Mouse (Mus musculus) MEL (cell line): ENCODE data around the gene Cdkal1. TPM values are rescaled to one million over a fixed set of nuclear protein-coding genes. Genes with fewer than 3 reads are reported as not detected.

Experiments used
- DNase-seq: peaks from one replicate; pipeline ENCODE4 v3.0.0; 2011; ENCODE audit warnings: low read depth, low spot score
- H3K27ac ChIP-seq: 2 replicates; pipeline ENCODE4 v1.5.1; 2012; ENCODE audit warnings: low read depth, mild to moderate bottlenecking, control low read depth, low read length, moderate library complexity; ENCODE audit not compliant: control insufficient read depth
- H3K27me3 ChIP-seq, 2 experiments: fragments of 150-350 bp in 1 of 2; sonication (generic) in 1 of 2; 2 replicates each; pipeline ENCODE4 v1.6.1; 2012; ENCODE audit warnings: low read length in 2 of 2, mild to moderate bottlenecking in 2 of 2, improper control_type of control experiment in 1 of 2, moderate library complexity in 1 of 2; ENCODE audit not compliant: insufficient read depth in 2 of 2, control insufficient read depth in 1 of 2
- H3K36me3 ChIP-seq, 2 experiments: 2 replicates each; pipeline ENCODE4 v1.6.1; 2012 to 2014; ENCODE audit warnings: low read length in 2 of 2, improper control_type of control experiment in 1 of 2, inconsistent platforms in 1 of 2, mild to moderate bottlenecking in 1 of 2; ENCODE audit not compliant: insufficient read depth in 2 of 2, control insufficient read depth in 1 of 2
- H3K4me1 ChIP-seq, 2 experiments: fragments of 150-350 bp in 1 of 2; sonication (generic) in 1 of 2; 2 replicates each; pipeline ENCODE4 v1.6.1; 2012; ENCODE audit warnings: low read length in 2 of 2, improper control_type of control experiment in 1 of 2, mild to moderate bottlenecking in 1 of 2; ENCODE audit not compliant: insufficient read depth in 2 of 2, control insufficient read depth in 1 of 2
- H3K4me3 ChIP-seq, 2 experiments: fragments of 150-350 bp in 1 of 2; sonication (generic) in 1 of 2; 2 replicates each; pipeline ENCODE4 v1.5.1; 2012; ENCODE audit warnings: low read depth in 2 of 2, low read length in 2 of 2, mild to moderate bottlenecking in 2 of 2, moderate library complexity in 2 of 2, control low read depth in 1 of 2, improper control_type of control experiment in 1 of 2; ENCODE audit not compliant: control insufficient read depth in 1 of 2, insufficient read depth in 1 of 2
- H3K79me2 ChIP-seq: 2 replicates; pipeline ENCODE4 v1.6.1; 2012; ENCODE audit warnings: mild to moderate bottlenecking, low read length, moderate library complexity; ENCODE audit not compliant: control insufficient read depth, poor library complexity, insufficient read depth
- H3K9ac ChIP-seq: 2 replicates; pipeline ENCODE4 v1.6.1; 2012; ENCODE audit warnings: low read depth, mild to moderate bottlenecking, control low read depth, low read length, moderate library complexity; ENCODE audit not compliant: control insufficient read depth, poor library complexity, severe bottlenecking
- H3K9me3 ChIP-seq: fragments of 150-350 bp; sonication (generic); replicated peaks from 2 replicates; pipeline ENCODE4 v1.6.1; 2012; ENCODE audit warnings: mild to moderate bottlenecking, low read length, improper control_type of control experiment, moderate library complexity; ENCODE audit not compliant: insufficient read depth
- BHLHE40 ChIP-seq: IDR thresholded peaks from 2 replicates; pipeline ENCODE4 v1.6.1; 2012; ENCODE audit warnings: low read depth, mild to moderate bottlenecking, inconsistent platforms, low read length, improper control_type of control experiment, borderline replicate concordance
- E2F4 ChIP-seq: IDR thresholded peaks from 2 replicates; pipeline ENCODE4 v1.6.1; 2011; ENCODE audit warnings: low read depth, low read length, improper control_type of control experiment, borderline replicate concordance
- ELF1 ChIP-seq: IDR thresholded peaks from 2 replicates; pipeline ENCODE4 v1.6.1; 2014; ENCODE audit warnings: low read depth, mild to moderate bottlenecking, inconsistent platforms, low read length, improper control_type of control experiment, moderate library complexity
- EP300 ChIP-seq, 2 experiments: IDR thresholded peaks; 2 replicates each; pipeline ENCODE4 v1.6.1; 2011; ENCODE audit warnings: improper control_type of control experiment in 2 of 2, low read length in 2 of 2, low read depth in 1 of 2, mild to moderate bottlenecking in 1 of 2
- ETS1 ChIP-seq: IDR thresholded peaks from 2 replicates; pipeline ENCODE4 v1.6.1; 2012; ENCODE audit warnings: low read depth, mild to moderate bottlenecking, inconsistent platforms, low read length, improper control_type of control experiment, moderate library complexity
- GATA1 ChIP-seq: IDR thresholded peaks from 2 replicates; pipeline ENCODE4 v1.6.1; 2011; ENCODE audit warnings: low read depth, low read length, improper control_type of control experiment
- HCFC1 ChIP-seq: IDR thresholded peaks from 2 replicates; pipeline ENCODE4 v1.6.1; 2012; ENCODE audit warnings: low read depth, mild to moderate bottlenecking, inconsistent platforms, low read length, improper control_type of control experiment, moderate library complexity
- KAT2A ChIP-seq: conservative IDR thresholded peaks from 2 replicates; pipeline ENCODE4 v1.6.1; 2012; ENCODE audit warnings: low read depth, low read length, improper control_type of control experiment, inconsistent platforms
- MAFK ChIP-seq: IDR thresholded peaks from 2 replicates; pipeline ENCODE4 v1.6.1; 2011; ENCODE audit warnings: low read depth, mild to moderate bottlenecking, low read length, improper control_type of control experiment, borderline replicate concordance
- MAX ChIP-seq: IDR thresholded peaks from 2 replicates; pipeline ENCODE4 v1.6.1; 2011; ENCODE audit warnings: low read length, improper control_type of control experiment
- MEF2A ChIP-seq: IDR thresholded peaks from 2 replicates; pipeline ENCODE4 v1.6.1; 2014; ENCODE audit warnings: low read depth, mild to moderate bottlenecking, inconsistent platforms, low read length, improper control_type of control experiment; ENCODE audit not compliant: poor library complexity, insufficient replicate concordance, severe bottlenecking; ENCODE audit errors: extremely low read depth
- MXI1 ChIP-seq: IDR thresholded peaks from 2 replicates; pipeline ENCODE4 v1.6.1; 2011; ENCODE audit warnings: mild to moderate bottlenecking, low read depth, low read length, improper control_type of control experiment
- MYB ChIP-seq: IDR thresholded peaks from 2 replicates; pipeline ENCODE4 v1.6.1; 2011; ENCODE audit warnings: mild to moderate bottlenecking, low read depth, low read length, improper control_type of control experiment
- MYC ChIP-seq: IDR thresholded peaks from 2 replicates; pipeline ENCODE4 v1.6.1; 2011; ENCODE audit warnings: low read depth, mild to moderate bottlenecking, low read length, improper control_type of control experiment, moderate library complexity
- POLR2A ChIP-seq, 2 experiments: IDR thresholded peaks; 2 replicates each; pipeline ENCODE4 v1.6.1; 2011 to 2012; ENCODE audit warnings: low read length in 2 of 2, mild to moderate bottlenecking in 2 of 2, control low read depth in 1 of 2, improper control_type of control experiment in 1 of 2, low read depth in 1 of 2, moderate library complexity in 1 of 2; ENCODE audit not compliant: control insufficient read depth in 1 of 2, insufficient read depth in 1 of 2, poor library complexity in 1 of 2
- POLR2AphosphoS5 ChIP-seq: IDR thresholded peaks from 2 replicates; pipeline ENCODE4 v1.6.1; 2012; ENCODE audit warnings: low read depth, borderline replicate concordance, mild to moderate bottlenecking, inconsistent platforms, low read length, moderate library complexity, mixed read lengths
- RAD21 ChIP-seq: IDR thresholded peaks from 2 replicates; pipeline ENCODE4 v1.6.1; 2011; ENCODE audit warnings: mild to moderate bottlenecking, low read depth, low read length, improper control_type of control experiment
- RCOR1 ChIP-seq: IDR thresholded peaks from 2 replicates; pipeline ENCODE4 v1.6.1; 2012; ENCODE audit warnings: low read depth, mild to moderate bottlenecking, inconsistent platforms, low read length, improper control_type of control experiment
- SIN3A ChIP-seq: IDR thresholded peaks from 2 replicates; pipeline ENCODE4 v1.6.1; 2012; ENCODE audit warnings: low read length, improper control_type of control experiment, inconsistent platforms
- TCF12 ChIP-seq: IDR thresholded peaks from 2 replicates; pipeline ENCODE4 v1.6.1; 2014; ENCODE audit warnings: low read depth, mild to moderate bottlenecking, inconsistent platforms, low read length, improper control_type of control experiment, moderate library complexity
- UBTF ChIP-seq: IDR thresholded peaks from 2 replicates; pipeline ENCODE4 v1.6.1; 2012; ENCODE audit warnings: low read depth, mild to moderate bottlenecking, inconsistent platforms, low read length, improper control_type of control experiment, moderate library complexity, borderline replicate concordance; ENCODE audit not compliant: insufficient read depth
- USF2 ChIP-seq, 2 experiments: IDR thresholded peaks; 2 replicates each; pipeline ENCODE4 v1.6.1; 2011 to 2012; ENCODE audit warnings: improper control_type of control experiment in 2 of 2, low read length in 2 of 2, borderline replicate concordance in 1 of 2, inconsistent platforms in 1 of 2, low read depth in 1 of 2, mild to moderate bottlenecking in 1 of 2; ENCODE audit not compliant: insufficient read depth in 1 of 2
- ZC3H11A ChIP-seq: IDR thresholded peaks from 2 replicates; pipeline ENCODE4 v1.6.1; 2012; ENCODE audit warnings: low read depth, mild to moderate bottlenecking, inconsistent platforms, low read length, improper control_type of control experiment
- ZKSCAN1 ChIP-seq: IDR thresholded peaks from 2 replicates; pipeline ENCODE4 v1.6.1; 2012; ENCODE audit warnings: low read depth, mild to moderate bottlenecking, inconsistent platforms, low read length, improper control_type of control experiment, moderate library complexity
- ZNF384 ChIP-seq: IDR thresholded peaks from 2 replicates; pipeline ENCODE4 v1.6.1; 2012; ENCODE audit warnings: low read depth, mild to moderate bottlenecking, inconsistent platforms, low read length, improper control_type of control experiment
- polyA plus RNA-seq, 2 experiments: library from polyadenylated mRNA; stranded (reverse) in 1 of 2; unstranded in 1 of 2; fragments of >175 nt in 1 of 2; fragments of >200 nt in 1 of 2; gene quantifications; 2 replicates each; pipeline versions ENCODE4 v1.2.1 to v1.2.4; 2012; ENCODE audit warnings: low replicate concordance in 2 of 2, low read depth in 1 of 2; ENCODE audit not compliant: insufficient read length in 2 of 2, insufficient read depth in 1 of 2, missing spikeins in 1 of 2
- total RNA-seq: library from RNA; depleted of rRNA; stranded (reverse); fragments of 300-350 nt; gene quantifications from 2 replicates; pipeline ENCODE4 v1.2.3, GENCODE M21; 2012

The Cdkal1 gene
- total and polyA plus RNA-seq, 3 experiments: 10.6 to 11.0 TPM; not detected in 1

DNA sequence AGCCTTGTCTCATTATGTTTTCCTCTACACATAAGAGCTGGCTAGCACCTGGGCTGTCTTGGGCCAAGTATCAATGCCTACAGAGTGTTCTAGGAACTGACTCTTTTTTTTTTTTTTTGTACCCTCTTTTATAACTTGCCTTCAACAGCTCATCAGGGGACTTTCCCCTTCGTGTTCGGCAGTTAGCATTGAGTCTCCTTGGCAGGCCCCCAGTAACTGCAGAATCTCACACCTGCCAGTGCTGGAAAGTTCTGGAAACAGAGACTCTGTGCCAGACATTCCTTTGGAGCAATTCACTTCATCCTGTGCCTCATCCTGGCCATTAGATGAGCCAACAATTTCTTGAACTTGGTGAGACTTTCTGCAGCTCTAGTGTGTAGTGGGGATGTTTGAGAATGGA is 652.9 kb downstream of the Cdkal1 start:
- no peaks in the 10 kb centered on the region for H3K4me1 ChIP-seq
- TF ChIP-seq SIN3A: no peak
- TF ChIP-seq KAT2A: no peak
- TF ChIP-seq MYC: no peak
- TF ChIP-seq EP300 (IDR thresholded peaks at IDR 0.05; ENCODE audit: low read depth in 1 of 2, low read length in 2 of 2): no peak
- no peak for TF ChIP-seq TCF12
- TF ChIP-seq RAD21: no peak
- TF ChIP-seq POLR2AphosphoS5: no peak
- TF ChIP-seq POLR2A (IDR thresholded peaks at IDR 0.05; ENCODE audit: control insufficient read depth in 1 of 2, insufficient read depth in 1 of 2, low read depth in 1 of 2, low read length in 2 of 2, poor library complexity in 1 of 2): no peak
- no peak for TF ChIP-seq ZKSCAN1
- no peak for TF ChIP-seq ELF1
- TF ChIP-seq, all 39 proteins: peak for 0
- no peaks in the 10 kb centered on the region for H3K27me3 ChIP-seq
- no peak for DNase-seq
- no peaks in the 10 kb centered on the region for H3K79me2 ChIP-seq
- no peak overlapping the region for H3K9ac ChIP-seq
- no peak overlapping the region for H3K27ac ChIP-seq
- no peaks in the 10 kb centered on the region for H3K9me3 ChIP-seq
- no peak overlapping the region for H3K4me3 ChIP-seq
- no peaks in the 10 kb centered on the region for H3K36me3 ChIP-seq

DNA sequence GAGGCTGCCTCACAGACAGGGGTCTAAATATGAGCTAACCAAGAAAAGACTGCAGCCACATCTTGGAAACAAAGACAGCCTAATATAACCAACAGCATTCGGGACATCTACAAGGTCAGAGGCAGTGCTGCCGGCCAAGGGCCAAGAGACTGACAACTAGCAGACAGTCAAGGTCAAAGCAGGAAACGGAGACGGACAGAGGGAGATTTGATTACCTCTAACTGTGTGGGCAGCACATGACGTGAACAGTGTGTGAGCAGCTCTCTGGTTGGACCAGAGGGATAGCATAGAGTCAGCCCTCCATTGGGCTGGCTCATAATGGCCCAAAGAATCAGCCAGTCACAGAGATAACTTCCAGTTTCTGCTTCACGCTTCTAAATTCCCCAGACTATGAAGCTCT is 655.8 kb downstream of the Cdkal1 start:
- H3K9me3 ChIP-seq: no peaks in the 10 kb centered on the region
- H3K79me2 ChIP-seq: no peaks in the 10 kb centered on the region
- TF ChIP-seq TCF12: no peak
- no peaks in the 10 kb centered on the region for H3K27me3 ChIP-seq
- no peak overlapping the region for H3K4me3 ChIP-seq
- no peak overlapping the region for H3K9ac ChIP-seq
- H3K4me1 ChIP-seq: no peaks in the 10 kb centered on the region
- DNase-seq: no peak
- H3K27ac ChIP-seq: no peak overlapping the region
- no peaks in the 10 kb centered on the region for H3K36me3 ChIP-seq

DNA sequence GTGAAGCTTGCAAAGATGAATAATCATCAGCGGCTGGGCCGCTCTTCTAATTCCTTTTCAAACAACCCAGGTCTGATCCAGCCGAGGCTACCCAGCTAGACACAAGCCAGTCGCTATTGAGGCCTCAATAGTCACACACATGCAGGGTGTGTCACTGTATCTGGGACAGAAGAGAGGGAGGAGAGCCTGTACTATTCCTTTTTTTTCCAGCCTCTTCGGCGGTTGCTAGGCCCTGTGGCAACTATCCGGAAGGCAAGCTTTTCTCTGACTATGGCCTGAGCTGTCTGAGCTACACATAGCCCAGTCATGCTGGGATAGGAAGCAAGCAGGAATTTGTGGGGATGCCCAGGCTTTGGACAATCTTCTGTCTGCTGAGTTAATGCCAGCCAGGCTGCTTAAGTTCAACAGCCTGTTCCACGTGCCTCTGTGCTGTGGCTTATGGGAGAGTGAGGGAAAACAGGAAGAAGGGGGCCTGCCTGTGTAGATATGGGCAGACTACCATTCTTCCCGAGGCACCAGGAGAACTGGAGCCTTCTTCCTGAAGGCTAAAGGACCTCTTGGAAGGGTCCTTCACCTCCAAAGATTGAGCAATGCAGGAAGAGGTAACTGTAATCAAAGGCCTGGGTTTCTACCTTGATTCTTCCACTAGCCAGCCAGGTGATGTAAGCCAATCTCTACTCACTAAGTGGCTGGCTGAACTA is 658.5 kb downstream of the Cdkal1 start:
- Histone ChIP-seq H3K9ac (no peak overlapping the region), H3K9me3 (no peaks in the 10 kb centered on the region), H3K4me3 (no peak overlapping the region), H3K4me1 (no peaks in the 10 kb centered on the region), H3K27me3 (no peaks in the 10 kb centered on the region), H3K27ac (no peak overlapping the region), H3K79me2 (no peaks in the 10 kb centered on the region), H3K36me3 (no peaks in the 10 kb centered on the region)
- DNase-seq: peak; percentile 2
- TF ChIP-seq E2F4: no peak
- no peak for TF ChIP-seq HCFC1
- TF ChIP-seq MAFK: no peak
- TF ChIP-seq ETS1: no peak
- TF ChIP-seq RCOR1: no peak
- no peak for TF ChIP-seq MAX
- no peak for TF ChIP-seq BHLHE40
- no peak for TF ChIP-seq ZNF384
- no peak for TF ChIP-seq EP300 (IDR thresholded peaks at IDR 0.05; ENCODE audit: low read depth in 1 of 2, low read length in 2 of 2)
- no peak for TF ChIP-seq TCF12
- TF ChIP-seq ZC3H11A: no peak
- no peak for TF ChIP-seq MXI1
- TF ChIP-seq GATA1: no peak
- no peak for TF ChIP-seq USF2 (IDR thresholded peaks at IDR 0.05; ENCODE audit: borderline replicate concordance in 1 of 2, insufficient read depth in 1 of 2, low read depth in 1 of 2, low read length in 2 of 2)
- TF ChIP-seq MEF2A: no peak
- no peak for TF ChIP-seq MYB
- no peak for TF ChIP-seq UBTF
